Mouse (Mus musculus): ENCODE measurements around the gene Ldlrad3.

Gene Ldlrad3

GRCm38 (mm10) chr2:101907386-101908022 lies 278.7 kb downstream of the Ldlrad3 start:
- in situ Hi-C loops (cut with MboI, MseI) = loop anchor here (5.0 to 10.0 kb wide), 3 partner anchors 197 to 540 kb away; no protein-coding TSS in a partner anchor

GRCm38 (mm10) chr2:101906379-101906690 lies 279.9 kb downstream of the Ldlrad3 start:
- in situ Hi-C loops (cut with MboI, MseI) = loop anchor here (5.0 to 10.0 kb wide), 3 partner anchors 198 to 541 kb away; no protein-coding TSS in a partner anchor

GRCm38 (mm10) chr2:101905534-101906378 lies 280.4 kb downstream of the Ldlrad3 start:
- in situ Hi-C loops (cut with MboI, MseI) = loop anchor here (5.0 to 10.0 kb wide), 3 partner anchors 199 to 542 kb away; no protein-coding TSS in a partner anchor

GRCm38 (mm10) chr2:101902196-101902595 lies 284.0 kb downstream of the Ldlrad3 start:
- in situ Hi-C loops (cut with MboI, MseI) = loop anchor here (10.0 kb wide), 2 partner anchors 203 to 383 kb away; no protein-coding TSS in a partner anchor

Measured in T-helper 1 cell (primary cell).